Mouse (Mus musculus) adrenal gland, adult 8-10 months (tissue): ENCODE measurements around the gene Cd46. TPM values are rescaled to one million over a fixed set of nuclear protein-coding genes. Genes with fewer than 3 reads are reported as not detected.
A peak's percentile ranks its signal among the peaks of the same experiment; 100 is the strongest.

ENCODE experiments used
- DNase-seq: peaks from one replicate; pipeline ENCODE4 v3.0.0; 2022
- total RNA-seq, 4 experiments: library from RNA; stranded (reverse); gene quantifications; 2 replicates each; pipeline ENCODE4 v1.2.4; 2022

Cd46 gene
- total RNA-seq, result 1 to 10 TPM; 2.4 to 4.1 (median 3.3) TPM

DNA sequence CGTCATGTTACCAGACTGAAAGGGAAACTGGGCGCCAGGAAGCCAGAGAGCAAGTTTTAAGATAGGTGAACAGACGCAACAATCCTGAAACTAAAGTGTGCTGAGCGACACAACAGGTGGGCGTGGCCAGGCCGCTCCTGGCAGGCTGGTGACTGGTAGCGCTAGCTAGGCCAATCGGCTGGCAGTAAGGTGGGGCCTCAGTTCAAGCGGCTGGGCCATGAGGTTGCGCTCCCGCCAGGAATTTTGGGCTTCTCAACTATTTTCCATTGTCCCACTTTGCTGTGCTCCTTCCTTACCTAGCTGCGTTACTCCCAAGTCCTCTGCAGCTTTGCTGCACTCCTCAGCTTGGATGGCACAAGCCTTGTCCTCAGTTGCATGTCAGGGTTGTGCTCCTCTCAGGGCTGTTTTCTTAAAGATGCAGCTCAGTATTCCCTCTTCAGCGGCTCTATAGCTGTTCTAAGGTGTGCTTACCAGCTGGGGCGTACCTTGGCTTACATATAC is at the start of gene Cd46:
Cd46 (minus strand) TSS at position 30 of the 501 bp plus-strand sequence.
- DNase-seq, result peak; percentile 76

DNA sequence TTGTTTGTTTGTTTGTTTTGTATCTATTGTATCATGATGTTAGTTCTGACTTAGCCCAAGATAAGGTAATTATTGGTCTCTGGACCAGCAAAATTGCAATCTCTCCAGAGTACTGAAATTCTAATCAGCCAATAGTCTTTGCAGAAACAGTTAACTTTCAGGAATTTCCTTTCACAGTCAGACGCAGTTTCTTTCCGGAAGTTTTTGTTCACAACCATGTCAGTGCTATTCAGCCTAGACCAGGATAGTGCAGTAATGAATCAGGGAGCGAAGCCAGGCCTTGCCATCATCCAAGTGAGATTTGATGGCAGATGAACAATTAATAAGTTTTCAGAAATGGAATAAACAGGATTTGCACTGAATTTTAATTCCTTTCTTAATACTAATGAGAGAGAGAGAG is 40.0 kb upstream of the Cd46 start:
- DNase-seq, result no peak

DNA sequence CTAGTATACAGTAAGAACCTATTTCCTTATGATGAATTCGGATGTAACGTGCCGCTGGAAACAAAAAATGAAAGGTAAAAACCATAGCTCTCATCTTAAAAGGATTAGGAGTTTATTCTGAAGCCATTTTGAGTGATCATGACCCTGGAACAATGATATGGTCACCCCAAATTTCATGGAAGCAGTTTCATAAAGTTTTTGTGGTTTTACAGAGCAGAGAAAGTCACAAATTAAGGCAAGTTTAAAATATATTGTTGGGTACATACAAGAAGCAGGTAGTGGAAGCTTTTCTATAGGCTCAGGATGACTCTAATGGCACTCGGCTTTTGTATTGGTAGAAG is 39.6 kb upstream of the Cd46 start:
- DNase-seq, result no peak

DNA sequence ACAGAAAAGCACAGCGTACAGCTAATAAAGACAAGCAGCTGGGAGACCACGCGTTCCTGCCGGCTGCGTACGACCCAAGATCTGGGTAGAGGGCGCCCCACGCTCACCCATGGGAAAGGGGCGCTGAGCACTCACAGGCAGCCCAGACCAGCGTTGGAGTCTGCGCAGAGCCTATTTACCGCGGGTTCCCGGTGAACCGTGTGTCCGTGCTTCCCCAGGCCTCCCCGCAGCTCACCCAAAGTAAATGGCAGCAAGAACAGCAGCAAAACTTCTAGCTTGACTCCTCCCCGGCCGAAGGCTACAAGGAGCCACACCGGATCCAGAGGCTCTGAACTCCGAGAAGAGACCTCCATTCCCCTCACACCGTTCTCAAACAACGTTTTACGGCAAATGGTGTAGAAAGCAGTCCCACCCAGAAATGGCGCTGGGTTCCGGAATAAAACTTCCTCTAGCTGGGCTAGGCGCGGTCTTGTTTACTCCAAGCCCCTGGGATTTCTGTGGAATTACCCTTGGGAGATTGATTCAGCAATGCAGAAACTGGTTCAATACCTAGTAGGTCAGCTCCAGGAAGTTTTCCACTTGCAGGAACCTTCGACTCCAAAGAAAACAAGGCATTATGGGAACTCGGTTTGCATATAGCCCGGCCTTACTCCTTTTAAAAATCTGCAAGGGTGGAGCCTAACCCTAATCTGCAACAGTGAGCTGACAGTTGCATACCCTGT is 39.1 kb upstream of the Cd46 start, which contains the start of gene Cr1l:
Cr1l (minus strand) TSS at position 634 of the 722 bp plus-strand sequence.
- peak; percentile 81 for DNase-seq

DNA sequence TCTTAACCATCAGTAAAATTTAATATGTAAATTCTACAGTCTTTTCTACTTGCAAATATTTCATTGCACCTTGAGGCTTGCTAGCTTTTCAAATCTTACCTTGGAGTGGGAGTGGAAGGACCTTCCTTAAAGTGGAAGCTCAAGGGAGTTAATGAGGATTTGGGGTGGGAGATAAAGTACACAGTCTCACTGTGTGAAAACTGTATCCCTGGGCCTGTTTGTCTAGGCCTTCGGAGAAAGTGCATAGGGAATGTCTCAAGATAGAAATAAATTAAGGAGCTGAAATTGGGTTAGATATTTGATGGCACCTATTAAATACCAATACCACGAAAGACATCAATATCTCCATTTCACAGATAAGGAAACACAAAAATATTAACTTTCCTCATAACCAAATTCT is 38.4 kb upstream of the Cd46 start:
- no peak for DNase-seq

DNA sequence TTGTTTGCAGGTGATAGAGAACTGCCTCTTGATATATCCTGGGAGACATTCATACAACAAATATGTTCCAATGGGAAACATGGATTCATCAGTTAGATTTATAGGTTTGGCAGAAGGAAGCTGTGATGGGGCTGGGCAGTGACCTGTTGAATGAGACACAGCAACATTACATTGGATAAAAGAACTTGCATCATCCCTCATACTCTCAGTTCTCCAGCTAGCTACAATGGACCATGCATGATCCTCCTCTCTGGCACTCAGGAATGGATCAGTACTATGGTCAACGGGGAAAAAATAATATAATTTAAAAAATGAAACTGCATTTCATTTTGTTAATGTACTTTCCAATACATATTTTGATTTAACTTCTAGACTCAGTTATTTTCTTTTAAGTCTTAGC is 37.8 kb upstream of the Cd46 start:
- no peak for DNase-seq

DNA sequence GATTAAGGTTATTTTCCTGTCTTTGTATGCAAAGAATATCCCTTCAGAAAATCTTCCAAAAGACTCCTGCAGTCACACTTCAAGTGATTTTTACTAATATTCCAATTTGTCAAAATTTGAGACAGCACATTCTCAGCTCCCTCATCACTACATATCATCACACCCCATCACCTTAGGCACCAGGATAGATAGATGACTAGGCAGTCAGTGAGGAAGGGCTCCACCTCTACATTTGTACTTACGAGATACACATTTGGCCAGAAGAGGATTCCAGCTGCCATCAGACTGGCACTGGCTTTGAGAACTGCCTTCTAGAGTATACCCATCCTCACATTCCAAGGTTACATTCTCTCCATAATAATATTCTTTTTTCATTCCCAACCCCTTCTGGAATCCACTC is 22.4 kb upstream of the Cd46 start:
- DNase-seq, result no peak

DNA sequence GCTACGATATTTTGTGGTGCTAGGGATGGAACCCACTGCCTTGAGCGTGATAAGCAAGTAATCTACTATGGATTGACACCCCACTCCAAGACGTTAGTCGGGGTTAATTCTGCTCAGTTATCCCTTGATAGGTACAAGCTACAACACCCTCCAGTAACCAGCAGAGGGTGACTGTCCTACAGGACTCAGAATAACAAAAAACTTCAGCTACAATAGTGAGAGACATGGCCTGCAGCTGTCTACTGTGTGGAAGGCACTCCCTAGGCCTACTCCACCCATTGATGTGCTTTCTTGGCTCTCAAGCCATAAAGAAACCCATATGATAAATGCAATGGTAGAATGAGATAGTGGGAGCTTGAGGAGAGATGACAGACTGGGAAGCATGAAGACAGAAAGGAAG is 21.6 kb upstream of the Cd46 start:
- no peak for DNase-seq

DNA sequence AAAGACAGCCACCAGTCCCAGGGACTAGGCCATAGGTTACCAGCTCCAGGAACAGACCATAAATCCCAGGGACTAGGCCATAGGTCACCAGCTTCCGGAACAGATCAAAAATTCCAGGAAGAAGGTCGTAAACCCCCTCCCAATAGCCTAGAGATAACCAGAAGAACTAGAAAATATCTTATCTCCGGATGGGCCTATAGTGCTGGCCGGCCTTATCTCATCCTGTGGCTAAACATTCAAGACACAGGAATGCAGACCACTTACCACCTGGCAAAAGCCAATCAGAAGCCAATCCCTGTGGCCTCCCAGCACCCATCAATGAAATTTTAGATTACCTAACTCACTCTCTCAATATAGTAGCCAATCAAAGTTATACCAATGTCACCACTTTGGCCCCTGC is 8.6 kb upstream of the Cd46 start:
- DNase-seq, result no peak

DNA sequence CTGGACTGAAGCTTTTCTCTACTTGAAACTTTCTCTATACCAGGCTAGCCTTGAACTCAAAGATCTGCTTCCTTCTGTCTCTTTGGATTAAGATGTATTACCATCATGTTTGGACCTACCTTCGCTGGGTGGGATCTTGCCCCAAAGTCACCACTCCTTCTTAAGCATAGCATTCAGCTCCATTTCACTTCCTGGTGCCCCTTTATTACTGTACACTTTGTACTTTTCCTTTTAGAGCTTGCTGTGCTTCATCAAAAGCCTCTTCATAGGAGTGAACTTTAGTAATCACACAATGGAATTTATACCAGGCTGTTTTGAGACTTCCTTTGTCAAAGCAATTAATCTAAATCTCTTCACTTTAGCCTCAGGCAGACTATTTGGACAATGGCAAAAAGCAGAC is 6.0 kb upstream of the Cd46 start:
- DNase-seq, result no peak

DNA sequence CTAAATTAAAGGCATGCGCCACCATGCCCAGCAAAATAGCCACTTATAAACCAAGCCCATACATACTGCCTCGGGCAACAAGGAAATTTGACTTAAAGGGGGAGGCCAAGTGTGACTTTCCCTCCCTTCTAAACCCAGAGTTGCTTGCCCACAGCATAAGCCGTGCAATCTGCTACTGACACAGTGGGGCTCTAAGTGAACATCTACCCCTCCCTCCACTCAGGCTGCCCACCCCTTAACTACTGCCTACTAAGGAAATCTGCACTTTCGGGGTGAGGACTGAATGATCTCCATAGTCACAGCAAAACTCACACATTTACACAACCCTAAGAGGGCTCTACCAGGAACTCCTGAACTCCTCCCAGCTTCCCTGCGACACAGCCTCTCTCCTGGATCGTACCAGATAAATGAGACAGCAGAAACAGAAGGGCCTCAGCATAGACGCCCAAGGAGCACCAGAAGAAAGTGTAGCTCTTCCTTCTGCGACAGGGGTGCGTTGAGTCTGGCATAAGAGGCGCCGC is 290 bp downstream of the Cd46 start:
- DNase-seq, result no peak

DNA sequence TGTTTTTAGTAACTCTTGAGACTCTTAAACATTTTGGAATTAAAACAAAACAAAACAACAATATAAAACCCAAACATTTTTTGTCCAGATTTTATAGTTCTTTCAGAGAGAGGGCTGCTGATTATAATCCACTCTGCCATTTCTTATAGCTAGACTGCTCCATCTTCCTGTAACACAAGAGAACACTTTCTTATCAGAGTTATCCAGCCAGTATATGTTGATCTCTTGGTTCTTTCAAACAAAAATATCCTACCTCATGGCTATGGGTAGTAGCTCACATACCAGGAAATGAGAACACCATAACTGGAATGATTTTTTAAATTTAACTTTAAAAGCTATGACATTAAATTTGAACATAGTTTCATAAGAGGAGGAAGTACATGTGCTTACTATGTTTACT is 9.9 kb downstream of the Cd46 start:
- DNase-seq, result no peak

DNA sequence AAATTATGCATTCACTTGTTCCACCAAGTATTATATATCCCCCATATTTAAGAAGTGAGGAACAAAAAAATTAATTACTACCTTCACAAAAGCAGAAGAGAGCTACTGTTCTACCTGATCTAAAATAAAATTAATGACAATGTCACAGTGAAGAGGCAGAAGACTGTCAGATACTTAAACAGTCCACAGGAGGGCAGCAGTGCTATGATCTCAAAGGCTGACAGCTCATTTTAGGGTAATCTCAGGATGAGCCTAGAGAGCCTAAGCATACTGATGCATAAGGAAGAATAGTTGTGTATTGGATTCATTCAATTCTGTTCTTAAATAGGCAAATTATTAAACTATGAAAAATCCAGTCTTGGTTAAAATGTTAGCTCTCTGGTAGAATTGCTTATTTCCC is 51.6 kb downstream of the Cd46 start:
- DNase-seq, result no peak

DNA sequence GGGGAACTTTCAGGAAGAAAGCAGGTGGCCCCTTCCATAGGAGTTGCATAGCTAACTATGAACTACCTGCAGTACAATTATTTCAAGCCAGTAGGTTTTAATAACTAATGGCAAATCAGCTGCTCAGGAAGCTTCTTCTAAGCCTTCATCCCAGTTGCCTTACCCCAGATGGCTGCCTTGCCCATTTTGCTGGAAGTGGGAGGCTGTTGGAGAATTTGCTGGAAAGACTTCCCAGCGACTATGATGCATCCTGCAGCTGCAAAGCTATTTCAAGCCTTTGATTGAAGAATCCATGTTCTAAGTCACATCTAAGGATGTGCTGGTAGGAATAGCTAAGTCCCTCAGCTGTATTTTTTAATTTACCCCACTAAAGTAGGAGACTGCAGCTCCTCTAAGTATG is 53.7 kb downstream of the Cd46 start:
- no peak for DNase-seq

DNA sequence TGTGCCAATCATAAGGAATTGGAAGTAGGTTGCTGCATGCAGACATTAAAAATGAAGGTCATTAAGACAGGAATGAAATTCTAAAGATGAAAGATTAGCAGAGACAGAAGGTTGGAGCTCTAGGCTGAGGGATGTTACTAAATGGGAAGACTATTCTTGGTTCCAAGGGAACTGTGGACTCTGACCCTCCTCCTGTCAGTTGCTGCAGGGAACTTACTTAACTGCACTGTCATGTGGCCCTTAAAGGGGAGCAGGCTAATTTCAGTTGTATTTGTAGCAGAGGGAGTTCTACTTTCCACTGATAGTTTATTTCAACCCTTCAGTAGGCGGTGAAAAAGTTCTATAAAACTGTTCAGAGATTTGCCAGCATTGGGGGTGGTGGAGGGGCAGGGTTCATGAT is 54.1 kb downstream of the Cd46 start:
- DNase-seq, result no peak

DNA sequence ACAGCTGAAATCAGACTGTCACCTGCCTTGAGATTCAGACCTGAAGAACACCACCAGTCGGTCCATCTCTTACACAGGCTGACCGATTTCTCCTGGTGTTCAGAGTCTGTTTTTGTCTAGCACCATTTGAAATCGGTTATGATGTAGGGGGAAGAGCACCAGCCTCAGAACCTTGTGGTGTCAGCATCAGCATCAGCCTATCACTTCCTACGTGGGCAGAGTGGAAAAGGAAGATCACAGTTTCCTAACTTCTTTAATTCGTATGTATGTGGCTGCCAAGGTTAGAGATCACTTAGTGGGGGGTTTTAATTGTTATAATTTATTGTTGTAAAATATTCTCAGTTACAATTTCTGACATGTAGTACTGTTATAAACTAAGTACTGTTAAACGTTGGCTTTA is 54.6 kb downstream of the Cd46 start:
- no peak for DNase-seq

DNA sequence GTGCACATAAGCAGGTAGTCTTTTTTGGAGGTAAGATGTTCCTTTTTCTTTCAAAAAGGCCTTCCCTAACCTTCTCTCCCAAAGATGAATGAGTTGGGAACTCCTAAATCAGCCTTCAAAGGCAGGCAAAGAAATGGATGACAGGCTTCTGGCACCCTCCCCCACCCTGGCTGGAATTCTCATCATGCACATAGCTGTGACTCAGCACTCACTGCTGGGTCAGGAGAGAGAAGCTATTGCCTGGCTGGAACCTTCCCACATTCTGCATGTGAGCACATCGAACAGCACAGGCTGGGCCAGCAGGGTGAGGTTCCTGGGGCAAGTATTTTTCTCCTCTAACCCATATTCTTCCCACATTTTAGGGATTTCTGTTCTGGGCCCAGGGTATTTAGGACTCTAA is 58.1 kb downstream of the Cd46 start:
- peak; percentile 81 for DNase-seq

DNA sequence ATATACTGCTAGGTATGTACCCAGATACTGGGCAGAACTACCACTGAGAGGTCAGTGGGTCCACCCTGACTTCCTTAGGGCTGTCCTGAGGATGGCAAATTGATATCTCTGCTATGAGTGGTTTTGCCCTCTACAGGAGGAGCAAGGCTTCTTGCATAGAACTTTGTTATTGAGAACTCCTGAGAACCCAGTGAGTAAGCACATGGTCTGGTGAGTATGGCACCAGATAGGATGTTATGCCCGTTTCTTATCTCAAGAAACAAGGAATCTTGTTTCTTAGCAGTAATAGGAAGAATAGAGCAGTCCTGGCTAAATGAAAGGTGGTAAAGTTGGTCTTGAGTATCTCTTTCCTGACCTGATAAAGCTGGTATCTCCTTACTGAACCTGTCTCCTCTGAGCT is 59.3 kb downstream of the Cd46 start:
- no peak for DNase-seq

DNA sequence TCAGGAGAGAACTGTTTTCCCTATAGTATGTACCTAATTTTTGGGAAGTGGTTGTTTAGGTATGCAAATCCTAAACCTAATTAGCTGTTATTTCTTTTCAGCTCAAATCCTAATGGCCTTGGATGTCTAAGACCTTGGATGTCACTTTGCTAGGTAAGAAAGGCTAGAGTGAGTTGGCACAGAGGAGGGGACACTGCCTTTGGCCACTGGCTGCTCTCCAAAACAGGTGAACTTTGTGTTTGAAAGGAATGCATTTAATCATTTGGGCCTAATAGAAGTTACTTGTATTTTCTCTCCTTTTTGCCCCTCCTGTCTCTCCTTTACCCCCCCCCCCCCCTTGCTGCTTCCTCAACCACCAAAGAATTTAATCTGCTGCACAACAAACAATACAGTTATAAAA is 60.3 kb downstream of the Cd46 start:
- DNase-seq, result no peak

DNA sequence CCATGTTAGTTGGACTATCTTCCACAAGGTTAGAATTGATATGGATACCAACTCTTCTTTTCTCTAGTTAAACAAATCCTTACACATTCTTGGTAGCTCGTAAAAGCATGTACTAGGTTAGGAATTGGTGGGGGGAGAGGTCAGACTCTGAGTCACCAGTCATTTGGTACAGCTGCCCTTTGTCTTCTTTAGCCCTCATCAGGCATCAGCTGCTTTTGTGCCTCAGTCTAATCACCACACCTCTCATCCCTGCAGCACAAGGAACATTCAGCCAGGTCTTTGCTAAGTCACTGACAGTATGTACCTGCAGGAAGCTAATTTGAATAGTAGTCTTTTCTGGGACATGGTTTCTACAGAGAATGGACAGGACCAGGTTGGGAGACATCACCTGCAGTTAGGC is 64.5 kb downstream of the Cd46 start:
- no peak for DNase-seq

DNA sequence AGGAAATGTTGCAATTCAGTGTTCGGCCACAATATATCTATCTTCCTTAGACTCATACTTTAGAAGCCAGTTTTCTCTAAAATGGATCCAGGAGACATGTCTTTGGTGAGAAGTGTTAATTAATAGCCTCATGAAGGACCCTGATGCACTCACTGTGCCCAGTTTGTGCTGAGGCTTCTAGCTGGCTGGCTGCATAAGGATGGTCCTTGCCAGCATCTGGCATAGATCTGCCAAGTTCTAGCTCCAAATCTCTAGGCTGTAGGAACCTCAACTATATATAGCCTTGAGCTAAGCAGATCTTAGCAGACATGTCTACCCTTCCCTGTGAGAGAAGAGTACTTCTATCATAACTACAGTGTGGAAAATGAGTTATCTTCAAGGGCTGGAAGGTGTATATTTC is 68.2 kb downstream of the Cd46 start:
- no peak for DNase-seq

DNA sequence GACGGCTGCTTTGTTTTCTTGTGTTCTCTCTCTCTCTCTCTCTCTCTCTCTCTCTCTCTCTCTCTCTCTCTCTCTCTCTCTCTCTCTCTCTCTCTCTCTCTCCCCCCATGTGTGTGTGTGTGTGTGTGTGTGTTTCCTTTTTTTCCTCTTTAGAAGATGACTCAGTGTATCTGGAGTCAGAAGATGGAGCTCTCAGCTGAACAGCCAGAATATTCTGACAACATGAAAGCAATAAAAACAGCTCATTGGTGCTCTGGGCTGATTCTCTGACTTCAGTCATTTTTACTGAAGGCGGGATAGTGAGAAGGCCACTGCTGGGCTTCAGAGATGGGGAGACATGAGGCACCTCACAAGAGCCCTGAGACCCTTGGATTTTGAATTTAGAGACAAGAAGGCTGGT is 70.2 kb downstream of the Cd46 start:
- no peak for DNase-seq

DNA sequence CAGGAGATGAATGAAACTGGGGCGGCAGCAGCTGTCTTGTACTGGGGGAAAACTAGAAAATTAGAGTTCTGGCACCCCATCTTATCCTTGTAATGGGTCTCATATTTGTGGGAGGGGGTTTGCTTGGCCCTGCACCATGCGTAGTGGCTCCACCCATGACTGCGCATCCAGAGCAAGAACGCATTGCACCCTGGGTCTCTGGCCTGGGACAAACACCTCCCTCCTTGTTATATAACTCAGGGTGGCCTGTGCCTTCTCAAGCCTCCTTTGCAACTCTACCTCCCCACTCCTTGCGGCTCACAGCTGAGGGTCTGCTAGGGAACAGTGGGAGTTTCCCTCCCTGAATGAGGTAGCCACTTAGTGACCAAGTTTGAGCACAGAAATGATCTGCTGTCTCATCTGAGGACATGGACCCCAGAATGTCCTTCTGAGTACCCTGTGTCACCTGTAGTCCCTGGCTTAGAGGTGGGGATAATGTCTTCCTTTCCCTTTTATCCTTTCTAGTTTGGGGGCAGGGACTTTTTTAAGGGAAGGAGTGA is 72.9 kb downstream of the Cd46 start:
- no peak for DNase-seq
